Mouse (Mus musculus) left cerebral cortex, postnatal 4 days (tissue): Measurements from ENCODE around the gene Cideb. TPM values are rescaled to one million over a fixed set of nuclear protein-coding genes. Genes with fewer than 3 reads are reported as not detected.

Experiments used
- total RNA-seq, 2 experiments: library from RNA; stranded (reverse); gene quantifications; 2 replicates each; pipeline ENCODE4 v1.2.3; 2021

Cideb gene
- total RNA-seq, 2 experiments from 2014 or later, result 0.90 TPM; not detected in 1

Other genes starting within 250 kb of the Cideb start
- gene Cpne6, start 248.0 kb downstream of the Cideb start, total RNA-seq, result 10 to 100 TPM; 53.1 to 61.7 TPM
- under 1 TPM; 0.20 to 0.42 TPM for gene Nrl, start 233.5 kb downstream of the Cideb start, total RNA-seq
- gene Pck2, start 218.2 kb downstream of the Cideb start, total RNA-seq, result 10 to 100 TPM; 13.6 to 14.3 TPM
- 10 to 100 TPM; 61.2 to 66.4 TPM for gene Dcaf11, start 198.5 kb downstream of the Cideb start, total RNA-seq
- not detected for gene A730061H03Rik, start 198.1 kb downstream of the Cideb start, total RNA-seq
- gene Fitm1, start 182.8 kb downstream of the Cideb start, total RNA-seq, result not detected
- gene Psme1, start 180.3 kb downstream of the Cideb start, total RNA-seq, result 100 to 1,000 TPM; 111 to 112 TPM
- 10 to 100 TPM; 27.8 to 36.4 TPM for gene Emc9, start 173.2 kb downstream of the Cideb start, total RNA-seq
- 100 to 1,000 TPM in 1 of 2 experiments, 10 to 100 TPM in 1; 98.8 to 106 TPM for gene Psme2, start 167.3 kb downstream of the Cideb start, total RNA-seq
- 10 to 100 TPM; 33.3 to 47.7 TPM for gene Rnf31, start 166.8 kb downstream of the Cideb start, total RNA-seq
- gene Irf9, start 154.9 kb downstream of the Cideb start, total RNA-seq, result 10 to 100 TPM; 11.5 to 15.7 TPM
- 1 to 10 TPM; 2.6 to 3.8 TPM for gene Rec8, start 140.4 kb downstream of the Cideb start, total RNA-seq
- 100 to 1,000 TPM; 161 to 176 TPM for gene Ipo4, start 122.5 kb downstream of the Cideb start, total RNA-seq
- gene Gm49378, start 120.6 kb downstream of the Cideb start, total RNA-seq, result 1 to 10 TPM; 4.0 to 4.1 TPM
- gene Tm9sf1, start 114.7 kb downstream of the Cideb start, total RNA-seq, result 10 to 100 TPM; 35.3 to 41.1 TPM
- 1 to 10 TPM; 1.2 to 2.4 TPM for gene Tssk4, start 108.3 kb downstream of the Cideb start, total RNA-seq
- 10 to 100 TPM; 44.6 to 44.7 TPM for gene Mdp1, start 98.0 kb downstream of the Cideb start, total RNA-seq
- gene Gmpr2, start 86.5 kb downstream of the Cideb start, total RNA-seq, result 10 to 100 TPM; 33.8 to 35.4 TPM
- gene Nedd8, start 86.3 kb downstream of the Cideb start, total RNA-seq, result 100 to 1,000 TPM; 347 to 384 TPM
- gene Tinf2, start 76.6 kb downstream of the Cideb start, total RNA-seq, result 10 to 100 TPM; 11.8 to 15.6 TPM
- under 1 TPM in 1 of 2 experiments, not detected in 1; 0.32 TPM for gene Tgm1, start 44.5 kb downstream of the Cideb start, total RNA-seq
- gene Rabggta, start 36.2 kb downstream of the Cideb start, total RNA-seq, result 10 to 100 TPM; 55.2 to 55.8 TPM
- 10 to 100 TPM; 63.2 to 75.1 TPM for gene Dhrs1, start 12.8 kb downstream of the Cideb start, total RNA-seq
- gene Nop9, start 12.8 kb downstream of the Cideb start, total RNA-seq, result 10 to 100 TPM; 19.5 to 20.1 TPM
- 1 to 10 TPM in 1 of 2 experiments, under 1 TPM in 1; 0.79 to 1.0 TPM for gene Ltb4r2, start 3.0 kb upstream of the Cideb start, total RNA-seq
- gene Ltb4r1, start 7.5 kb upstream of the Cideb start, total RNA-seq, result 1 to 10 TPM; 1.0 to 1.4 TPM
- gene Adcy4, start 25.6 kb upstream of the Cideb start, total RNA-seq, result 1 to 10 TPM; 4.6 to 5.2 TPM
- 1 to 10 TPM; 1.4 to 1.8 TPM for gene Ripk3, start 30.4 kb upstream of the Cideb start, total RNA-seq
- gene Nfatc4, start 64.7 kb upstream of the Cideb start, total RNA-seq, result 1 to 10 TPM; 8.2 TPM
- 10 to 100 TPM; 39.1 to 40.9 TPM for gene Nynrin, start 95.6 kb upstream of the Cideb start, total RNA-seq
- gene Cbln3, start 125.9 kb upstream of the Cideb start, total RNA-seq, result under 1 TPM; 0.44 to 0.74 TPM
- 10 to 100 TPM; 12.5 to 13.4 TPM for gene Khnyn, start 126.5 kb upstream of the Cideb start, total RNA-seq
- gene Sdr39u1, start 141.8 kb upstream of the Cideb start, total RNA-seq, result 10 to 100 TPM; 63.1 to 75.9 TPM
- gene Cma1, start 186.2 kb upstream of the Cideb start, total RNA-seq, result 10 to 100 TPM in 1 of 2 experiments, 1 to 10 TPM in 1; 9.8 to 12.4 TPM
- gene Cma2, start 192.5 kb upstream of the Cideb start, total RNA-seq, result not detected